Mouse (Mus musculus) megakaryocyte-erythroid progenitor cell, adult 5-6 weeks (primary cell): ENCODE results near the gene Actn1. TPM values are rescaled to one million over a fixed set of nuclear protein-coding genes. Genes with fewer than 3 reads are reported as not detected.

Experiments used
- ATAC-seq: replicated peaks from 2 replicates; pipeline ENCODE4 v1.8.0; 2016; ENCODE audit warnings: mild to moderate bottlenecking, inconsistent platforms; ENCODE audit not compliant: severe bottlenecking, poor library complexity, low FRiP score, low TSS enrichment
- total RNA-seq, 2 experiments: library from RNA; stranded (forward) in 1 of 2; stranded (reverse) in 1 of 2; fragments of 200-1000, 215-1000 nt in 1 of 2; fragments of >200 nt in 1 of 2; fragmentation: Nextera tagmentation in 1 of 2; gene quantifications; 2 replicates each; pipeline ENCODE4 v1.2.3; 2014 to 2017

Actn1 gene
- total RNA-seq, 2 experiments from 2014 or later, result 0.96 to 4.9 TPM

GRCm38 (mm10) chr12:80203284-80203683 is 56.9 kb downstream of the Actn1 start:
- no peak for ATAC-seq

- ATAC-seq, result no peak
Observed at GRCm38 (mm10) chr12:80199738-80200137, 60.4 kb downstream of the Actn1 start.

DNA sequence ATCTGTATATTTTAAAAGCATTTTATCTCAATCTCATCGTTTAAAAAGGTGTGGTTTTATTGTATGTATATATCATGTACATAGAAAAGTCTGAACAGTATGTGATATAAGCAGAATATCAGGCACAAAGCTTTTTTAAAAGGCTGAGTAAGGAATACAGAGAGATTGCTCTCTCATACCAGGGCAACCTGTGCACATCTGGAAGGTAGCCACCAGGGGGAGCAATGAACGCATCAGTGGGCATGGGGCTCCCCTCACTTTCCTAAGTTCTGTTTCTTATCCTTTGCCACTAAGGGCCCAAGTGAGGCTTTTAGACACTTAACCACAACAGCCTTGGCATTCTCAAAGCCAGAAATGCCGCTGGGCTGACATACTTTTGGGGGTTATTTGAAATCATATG is 61.7 kb downstream of the Actn1 start:
- ATAC-seq, result peak; percentile 71

- ATAC-seq, result peak; percentile 64
Observed at GRCm38 (mm10) chr12:80197343-80197742, 62.8 kb downstream of the Actn1 start.

DNA sequence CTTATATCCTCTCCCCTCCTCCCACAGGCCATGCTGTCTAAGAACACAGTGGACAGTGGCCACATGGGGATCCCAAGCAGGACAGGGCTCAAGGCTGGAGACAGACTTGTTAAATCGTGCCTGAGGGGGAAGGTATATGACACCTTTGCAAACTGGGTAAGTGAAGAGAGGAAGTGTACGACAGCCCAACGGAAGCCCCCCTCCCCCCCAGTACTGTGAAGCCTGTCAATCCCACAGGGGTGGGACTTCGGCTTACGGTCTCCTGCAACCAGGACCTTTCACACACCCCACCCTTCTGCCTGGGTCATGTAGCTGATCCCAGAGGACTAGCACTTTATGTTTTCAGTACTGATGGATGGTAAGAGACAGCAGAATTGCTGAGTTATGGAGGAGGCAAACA is 68.4 kb downstream of the Actn1 start:
- ATAC-seq, result no peak

- no peak for ATAC-seq
Observed at GRCm38 (mm10) chr12:80191371-80191770, 68.8 kb downstream of the Actn1 start.

DNA sequence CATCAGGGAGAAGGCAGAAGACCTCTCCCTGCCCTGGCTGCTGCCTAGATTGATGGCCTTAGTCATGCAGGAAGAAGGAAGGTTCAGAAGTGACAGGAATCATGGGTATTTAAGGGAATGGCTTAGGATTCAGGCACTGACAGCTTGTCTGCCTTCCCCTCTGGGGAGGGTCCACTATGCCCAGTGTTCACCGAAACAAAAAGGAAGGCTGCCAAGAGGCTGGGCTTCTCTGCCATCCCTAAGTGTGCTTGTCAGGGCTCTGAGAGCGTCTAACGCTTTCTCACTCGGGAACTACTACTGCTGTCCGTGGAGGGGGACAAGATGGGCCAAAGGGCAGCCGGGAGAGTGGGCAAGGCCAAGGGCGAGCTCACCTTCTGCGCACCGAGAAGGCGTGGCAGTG is 69.3 kb downstream of the Actn1 start:
- ATAC-seq, result no peak

DNA sequence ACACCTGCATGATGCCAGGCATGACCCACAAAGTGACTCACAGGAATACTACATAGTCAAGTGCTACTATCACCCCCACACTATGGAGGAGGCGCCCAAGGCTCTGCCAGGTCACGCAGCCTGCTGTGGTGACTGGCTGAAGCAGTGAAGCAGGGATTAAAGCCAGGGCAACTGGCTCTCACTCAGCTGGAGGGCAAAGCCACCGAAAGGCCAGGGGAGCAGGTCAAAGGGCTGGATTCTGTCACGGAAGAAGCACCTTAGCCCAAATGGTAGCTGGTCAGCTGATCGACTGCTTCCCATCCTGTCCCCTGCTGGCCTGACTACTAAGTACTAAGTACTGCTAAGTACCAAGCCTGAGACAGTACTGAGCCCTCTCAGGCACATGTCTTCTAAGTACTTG is 76.1 kb downstream of the Actn1 start:
- no peak for ATAC-seq

GRCm38 (mm10) chr12:80181831-80182230 is 78.3 kb downstream of the Actn1 start:
- no peak for ATAC-seq

DNA sequence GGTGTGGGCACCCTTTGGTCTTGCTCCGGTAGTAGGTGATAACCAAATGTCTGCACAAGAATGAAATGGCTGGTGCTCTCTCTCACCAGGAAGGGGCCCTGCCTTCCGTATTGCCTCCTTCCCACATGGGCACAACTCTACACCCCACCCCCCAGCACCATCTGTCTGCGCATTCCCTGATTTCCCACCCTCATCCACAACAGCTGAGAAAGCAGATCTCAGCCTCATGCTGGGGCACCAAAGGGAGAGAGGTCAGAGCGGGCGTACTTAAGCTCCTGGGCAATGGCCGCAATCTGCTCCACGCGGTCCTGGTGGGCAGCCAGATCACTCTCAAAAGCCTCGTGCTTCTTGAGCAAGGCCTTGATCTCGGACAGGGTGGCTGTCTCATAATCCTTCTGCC is 82.1 kb downstream of the Actn1 start:
- ATAC-seq, result no peak

GRCm38 (mm10) chr12:80168736-80169135 is 91.4 kb downstream of the Actn1 start:
- ATAC-seq, result no peak

DNA sequence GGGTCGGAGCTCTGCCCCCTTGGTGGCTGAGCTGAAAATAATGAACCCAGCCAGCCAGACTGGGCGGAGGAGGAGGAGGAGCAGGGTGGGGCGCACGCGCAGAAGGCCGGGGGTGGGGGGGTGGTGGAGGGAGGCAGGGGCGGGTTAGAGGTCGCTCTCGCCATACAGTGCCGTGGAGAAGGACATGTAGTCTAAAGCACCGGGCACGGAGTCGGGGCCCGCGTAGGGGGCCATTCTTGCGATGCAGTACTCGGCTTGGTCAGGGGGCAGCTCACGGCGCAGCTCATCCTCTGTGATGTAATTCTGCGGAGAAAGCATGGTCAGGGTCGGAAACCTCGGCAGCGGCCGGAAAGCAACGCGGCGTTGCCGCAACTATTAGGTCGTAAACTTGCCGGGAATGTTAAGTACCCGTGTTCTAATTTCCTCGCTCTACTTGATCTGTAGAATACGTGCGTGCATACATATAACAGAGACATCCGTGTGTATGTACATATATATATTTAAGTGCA is 91.9 kb downstream of the Actn1 start:
- ATAC-seq, result peak; percentile 86

DNA sequence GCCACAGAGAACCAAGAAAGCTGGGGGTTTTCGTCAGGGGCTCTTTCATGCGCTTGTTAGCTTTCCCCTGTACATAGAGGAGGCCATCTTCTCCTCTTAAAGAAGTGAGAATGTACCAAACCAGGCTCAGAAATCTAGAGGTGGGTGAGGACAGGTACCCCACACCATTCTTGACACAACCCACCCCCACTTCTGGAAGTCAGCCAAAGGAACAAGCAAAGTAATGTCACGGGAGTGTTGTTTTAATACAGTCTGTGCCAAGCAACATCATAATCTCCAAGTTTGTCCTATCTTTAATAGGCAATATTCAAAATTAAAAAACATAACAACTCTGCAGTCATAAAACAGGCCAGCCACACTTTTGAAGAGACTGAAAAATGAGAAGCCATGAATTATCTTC is 92.8 kb downstream of the Actn1 start:
- no peak for ATAC-seq

GRCm38 (mm10) chr12:80166651-80167050 is 93.5 kb downstream of the Actn1 start:
- ATAC-seq, result no peak

- no peak for ATAC-seq
Observed at GRCm38 (mm10) chr12:80164526-80164925, 95.6 kb downstream of the Actn1 start.

GRCm38 (mm10) chr12:80162448-80162847 is 97.7 kb downstream of the Actn1 start:
- ATAC-seq, result no peak

DNA sequence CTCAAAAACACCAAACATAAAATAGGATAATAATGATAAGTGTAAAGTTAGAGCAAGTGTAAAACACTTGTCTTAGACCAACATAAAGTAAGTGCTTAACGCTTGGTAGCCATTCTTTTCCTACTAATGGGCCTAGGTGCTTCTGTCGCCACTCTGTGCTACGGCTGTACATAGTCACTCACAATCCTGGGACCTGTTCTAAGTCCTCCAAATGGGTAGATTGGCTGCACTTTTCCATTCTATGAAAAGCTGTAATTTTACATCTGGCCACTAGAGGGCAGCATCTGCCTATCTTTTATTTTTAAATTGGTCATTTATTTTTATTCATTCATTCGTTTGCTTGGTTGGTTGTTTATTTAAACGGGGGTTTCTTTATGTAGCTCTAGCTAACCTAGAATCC is 102.5 kb downstream of the Actn1 start:
- 0 out of 2 replicates have a peak, but pooled peaks have one; percentile 47 for ATAC-seq

- ATAC-seq, result peak; percentile 43; the same call in 1 of the 2 replicates
Observed at GRCm38 (mm10) chr12:80153687-80154326, 106.4 kb downstream of the Actn1 start.

DNA sequence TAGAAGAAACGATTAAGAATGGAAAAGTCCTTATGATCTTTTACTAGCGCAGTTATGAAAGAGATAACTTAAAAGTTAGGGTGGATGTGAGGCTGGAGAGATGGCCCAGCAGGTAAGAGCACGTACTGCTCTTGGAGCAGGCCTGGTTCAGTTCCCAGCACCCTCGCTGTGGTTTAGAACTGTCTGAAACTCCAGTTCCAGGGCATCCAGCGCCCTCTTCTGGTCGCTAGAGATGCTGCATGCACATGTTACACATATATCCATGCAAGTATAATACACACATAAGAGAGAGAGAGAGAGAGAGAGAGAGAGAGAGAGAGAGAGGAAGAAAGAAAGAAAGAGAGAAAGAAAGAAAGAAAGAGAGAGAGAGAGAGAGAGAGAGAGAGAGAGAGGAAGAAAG is 107.1 kb downstream of the Actn1 start:
- no peak for ATAC-seq

- no peak for ATAC-seq
Observed at GRCm38 (mm10) chr12:80151821-80152220, 108.3 kb downstream of the Actn1 start.

DNA sequence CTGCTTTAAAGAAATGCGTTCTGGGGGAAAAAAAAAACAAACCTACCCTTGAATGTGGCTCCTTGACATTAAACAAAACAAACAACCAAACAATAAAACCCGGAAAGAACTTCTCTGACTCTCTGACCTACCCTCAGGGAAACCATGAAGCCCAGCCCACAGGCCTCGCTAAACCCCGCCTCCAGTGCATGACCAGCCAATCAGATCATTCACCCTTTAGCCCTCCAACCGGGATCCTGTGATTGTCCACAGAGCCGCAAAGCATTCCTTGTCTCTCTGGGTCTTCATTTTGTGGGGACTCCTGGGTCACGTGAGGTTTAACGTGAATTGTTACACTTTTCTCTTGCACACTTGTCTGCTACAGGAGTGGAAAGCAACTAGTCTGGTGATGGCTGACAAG is 109.5 kb downstream of the Actn1 start:
- ATAC-seq, result peak; percentile 83
